Mouse (Mus musculus) granulocyte monocyte progenitor cell, adult 5-6 weeks (primary cell): ENCODE results near the gene Pcyt2. TPM values are rescaled to one million over a fixed set of nuclear protein-coding genes. Genes with fewer than 3 reads are reported as not detected.
A peak's percentile ranks its signal among the peaks of the same experiment; 100 is the strongest.

ENCODE experiments used
- ATAC-seq: replicated peaks from 2 replicates; pipeline ENCODE4 v1.8.0; 2016; ENCODE audit warnings: mild to moderate bottlenecking, moderate TSS enrichment, inconsistent platforms; ENCODE audit not compliant: poor library complexity, severe bottlenecking
- total RNA-seq, 2 experiments: library from RNA; stranded (forward) in 1 of 2; stranded (reverse) in 1 of 2; fragments of 200-712, 200-1000 nt in 1 of 2; fragments of >200 nt in 1 of 2; fragmentation: Nextera tagmentation in 1 of 2; gene quantifications; 2 replicates each; pipeline ENCODE4 v1.2.3; 2014 to 2017

Gene Pcyt2
- total RNA-seq, 2 experiments from 2014 or later, result 21.9 to 70.3 TPM

- ATAC-seq, result no peak
Measured at GRCm38 (mm10) chr11:120572417-120572751, 45.4 kb downstream of the Pcyt2 start.

DNA sequence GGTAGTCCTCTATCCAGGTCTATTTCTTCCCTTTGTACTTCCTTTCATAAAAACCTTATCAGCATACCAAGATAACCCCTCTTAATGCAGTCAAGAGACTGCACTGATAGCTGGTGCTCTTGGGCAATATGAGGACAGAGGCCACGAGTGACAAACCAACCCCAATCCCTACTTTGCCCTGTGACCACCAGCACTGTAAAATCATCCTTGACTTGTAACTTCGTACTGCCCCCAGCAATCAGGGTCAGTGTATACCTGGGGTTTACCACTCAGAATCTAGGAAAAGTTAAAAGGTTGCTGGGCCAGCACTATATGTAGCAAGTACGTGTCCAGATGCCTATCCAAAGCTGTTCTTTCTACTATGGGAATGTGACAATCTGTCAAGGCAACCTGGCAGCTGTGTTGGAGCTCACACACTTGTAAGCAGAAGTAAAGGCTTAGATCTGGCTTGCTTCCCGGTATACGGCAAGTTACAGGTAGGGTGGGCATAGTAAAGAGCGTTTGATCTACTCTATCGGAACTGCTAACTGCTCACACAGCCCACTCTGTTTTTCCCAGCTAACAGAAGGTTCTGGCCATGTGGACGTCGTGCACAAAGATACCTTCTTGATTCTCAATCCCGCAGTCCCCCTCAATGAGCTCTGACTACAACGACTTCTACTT, 45.9 kb downstream of the Pcyt2 start:
- no peak for ATAC-seq

GRCm38 (mm10) chr11:120571122-120571521, 46.6 kb downstream of the Pcyt2 start:
- ATAC-seq, result peak; percentile 36

- no peak for ATAC-seq
Measured at GRCm38 (mm10) chr11:120568324-120568723, 49.4 kb downstream of the Pcyt2 start.

GRCm38 (mm10) chr11:120565114-120565513, 52.6 kb downstream of the Pcyt2 start:
- no peak for ATAC-seq

DNA sequence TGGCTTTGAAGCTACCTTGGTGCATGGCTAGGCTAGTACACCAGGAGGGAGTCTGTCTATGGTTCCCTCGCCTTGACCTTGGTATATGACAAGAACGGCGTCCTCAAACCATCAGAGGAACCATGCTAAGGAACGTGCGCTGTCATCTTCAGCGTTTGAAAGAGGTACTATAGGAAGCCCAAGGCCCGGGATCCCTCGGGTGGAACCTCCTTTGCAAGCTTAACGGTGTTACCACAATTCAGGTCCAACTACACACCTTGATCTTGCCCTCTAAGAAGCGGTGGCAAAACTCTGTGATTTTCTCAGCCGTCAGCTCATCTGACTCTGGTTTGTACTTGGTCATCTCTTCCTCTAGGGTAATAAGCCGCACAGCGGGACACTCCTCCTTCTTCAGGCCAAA, 54.8 kb downstream of the Pcyt2 start:
- no peak for ATAC-seq

DNA sequence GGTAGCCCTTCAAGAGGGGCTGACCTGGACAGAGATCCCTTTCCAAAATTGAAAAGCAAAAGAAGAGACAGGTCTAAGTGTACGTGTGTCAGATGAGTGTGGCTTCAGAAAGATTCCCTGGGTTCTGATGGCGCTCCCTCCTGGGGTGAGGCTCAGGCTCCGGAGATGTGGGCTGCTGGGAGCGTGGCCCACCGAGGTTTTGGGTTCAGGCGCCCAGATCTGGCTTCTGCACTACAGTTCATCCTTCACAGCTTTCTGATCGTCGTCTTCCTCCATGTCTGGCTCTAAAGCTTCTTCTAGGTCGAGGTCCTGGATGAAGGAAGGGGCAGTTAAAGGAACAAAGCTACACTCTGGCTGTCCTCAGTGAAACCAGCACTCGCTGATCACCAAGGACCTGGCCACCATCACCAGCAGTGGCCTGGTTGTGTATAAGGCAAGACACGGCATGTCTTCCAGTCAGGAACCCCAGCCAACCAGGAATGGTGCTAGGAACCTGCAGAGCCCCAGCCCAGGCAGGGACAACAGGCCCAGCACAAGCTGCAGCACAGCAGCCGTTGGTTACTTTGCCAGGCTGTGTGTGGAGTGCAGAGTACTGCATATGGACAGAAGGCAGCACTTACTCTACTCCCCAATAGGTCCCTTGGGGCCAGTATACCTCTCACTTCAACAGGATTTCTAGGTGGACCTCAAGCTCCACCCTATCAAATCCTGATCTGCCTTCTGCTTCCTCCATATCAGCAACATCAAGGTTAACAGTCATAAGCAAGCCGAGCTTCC, 56.6 kb downstream of the Pcyt2 start:
- ATAC-seq, result no peak

Other genes with a start within 250 kb of the Pcyt2 start
Only the 30 nearest of the 33 such genes appear.
- not detected in 2 replicates for gene Tspan10, start 175.3 kb downstream of the Pcyt2 start, total RNA-seq (2014; fragmentation: Nextera tagmentation)
- not detected in 2 replicates for gene Tspan10, start 175.3 kb downstream of the Pcyt2 start, total RNA-seq (2017)
- gene Pde6g, start 164.4 kb downstream of the Pcyt2 start, total RNA-seq (2014; fragmentation: Nextera tagmentation), result not detected in 2 replicates
- not detected in 2 replicates for gene Pde6g, start 164.4 kb downstream of the Pcyt2 start, total RNA-seq (2017)
- gene Oxld1, start 159.9 kb downstream of the Pcyt2 start, total RNA-seq (2014; fragmentation: Nextera tagmentation), result 7.9 and 8.6 TPM in 2 replicates
- 12.8 and 19.5 TPM in 2 replicates for gene Oxld1, start 159.9 kb downstream of the Pcyt2 start, total RNA-seq (2017)
- gene Ccdc137, start 159.8 kb downstream of the Pcyt2 start, total RNA-seq (2014; fragmentation: Nextera tagmentation), result 35.6 and 43.0 TPM in 2 replicates
- 39.4 and 57.7 TPM in 2 replicates for gene Ccdc137, start 159.8 kb downstream of the Pcyt2 start, total RNA-seq (2017)
- 11.7 and 15.1 TPM in 2 replicates for gene Arl16, start 150.3 kb downstream of the Pcyt2 start, total RNA-seq (2014; fragmentation: Nextera tagmentation)
- 19.2 and 22.4 TPM in 2 replicates for gene Arl16, start 150.3 kb downstream of the Pcyt2 start, total RNA-seq (2017)
- 113 and 121 TPM in 2 replicates for gene Mrpl12, start 133.3 kb downstream of the Pcyt2 start, total RNA-seq (2014; fragmentation: Nextera tagmentation)
- gene Mrpl12, start 133.3 kb downstream of the Pcyt2 start, total RNA-seq (2017), result 131 and 159 TPM in 2 replicates
- 20.6 and 21.3 TPM in 2 replicates for gene Slc25a10, start 126.1 kb downstream of the Pcyt2 start, total RNA-seq (2014; fragmentation: Nextera tagmentation)
- gene Slc25a10, start 126.1 kb downstream of the Pcyt2 start, total RNA-seq (2017), result 20.5 and 26.2 TPM in 2 replicates
- not detected in 2 replicates for gene Gcgr, start 87.2 kb downstream of the Pcyt2 start, total RNA-seq (2014; fragmentation: Nextera tagmentation)
- not detected in 2 replicates for gene Gcgr, start 87.2 kb downstream of the Pcyt2 start, total RNA-seq (2017)
- 64.7 and 75.8 TPM in 2 replicates for gene Mcrip1, start 68.2 kb downstream of the Pcyt2 start, total RNA-seq (2014; fragmentation: Nextera tagmentation)
- 23.1 and 23.4 TPM in 2 replicates for gene Mcrip1, start 68.2 kb downstream of the Pcyt2 start, total RNA-seq (2017)
- gene Ppp1r27, start 66.8 kb downstream of the Pcyt2 start, total RNA-seq (2014; fragmentation: Nextera tagmentation), result not detected in 2 replicates
- not detected in 2 replicates for gene Ppp1r27, start 66.8 kb downstream of the Pcyt2 start, total RNA-seq (2017)
- gene P4hb, start 44.7 kb downstream of the Pcyt2 start, total RNA-seq (2014; fragmentation: Nextera tagmentation), result 864 and 921 TPM in 2 replicates
- gene P4hb, start 44.7 kb downstream of the Pcyt2 start, total RNA-seq (2017), result 1,372 and 1,702 TPM in 2 replicates
- 514 and 552 TPM in 2 replicates for gene Arhgdia, start 36.3 kb downstream of the Pcyt2 start, total RNA-seq (2014; fragmentation: Nextera tagmentation)
- 163 and 168 TPM in 2 replicates for gene Arhgdia, start 36.3 kb downstream of the Pcyt2 start, total RNA-seq (2017)
- gene Alyref, start 19.6 kb downstream of the Pcyt2 start, total RNA-seq (2014; fragmentation: Nextera tagmentation), result 161 and 171 TPM in 2 replicates
- gene Alyref, start 19.6 kb downstream of the Pcyt2 start, total RNA-seq (2017), result 315 and 430 TPM in 2 replicates
- 80.9 and 96.2 TPM in 2 replicates for gene Anapc11, start 19.5 kb downstream of the Pcyt2 start, total RNA-seq (2014; fragmentation: Nextera tagmentation)
- gene Anapc11, start 19.5 kb downstream of the Pcyt2 start, total RNA-seq (2017), result 26.9 and 27.0 TPM in 2 replicates
- gene Npb, start 9.5 kb downstream of the Pcyt2 start, total RNA-seq (2014; fragmentation: Nextera tagmentation), result not detected in 2 replicates
- gene Npb, start 9.5 kb downstream of the Pcyt2 start, total RNA-seq (2017), result not detected in 2 replicates
- gene Sirt7, start 7.3 kb upstream of the Pcyt2 start, total RNA-seq (2014; fragmentation: Nextera tagmentation), result 66.1 and 81.1 TPM in 2 replicates
- gene Sirt7, start 7.3 kb upstream of the Pcyt2 start, total RNA-seq (2017), result 57.4 and 75.0 TPM in 2 replicates
- gene Mafg, start 15.7 kb upstream of the Pcyt2 start, total RNA-seq (2014; fragmentation: Nextera tagmentation), result 28.7 and 37.0 TPM in 2 replicates
- 30.2 and 36.6 TPM in 2 replicates for gene Mafg, start 15.7 kb upstream of the Pcyt2 start, total RNA-seq (2017)
- gene Pycr1, start 25.8 kb upstream of the Pcyt2 start, total RNA-seq (2014; fragmentation: Nextera tagmentation), result 14.6 and 15.9 TPM in 2 replicates
- gene Pycr1, start 25.8 kb upstream of the Pcyt2 start, total RNA-seq (2017), result 4.6 and 8.9 TPM in 2 replicates
- not detected in 2 replicates for gene Myadml2, start 30.2 kb upstream of the Pcyt2 start, total RNA-seq (2014; fragmentation: Nextera tagmentation)
- gene Myadml2, start 30.2 kb upstream of the Pcyt2 start, total RNA-seq (2017), result 0.69 and 1.9 TPM in 2 replicates
- not detected in 2 replicates for gene Notum, start 43.2 kb upstream of the Pcyt2 start, total RNA-seq (2014; fragmentation: Nextera tagmentation)
- gene Notum, start 43.2 kb upstream of the Pcyt2 start, total RNA-seq (2017), result not detected in 2 replicates
- 44.6 and 84.7 TPM in 2 replicates for gene Aspscr1, start 55.0 kb upstream of the Pcyt2 start, total RNA-seq (2014; fragmentation: Nextera tagmentation)
- gene Aspscr1, start 55.0 kb upstream of the Pcyt2 start, total RNA-seq (2017), result 29.0 and 33.5 TPM in 2 replicates
- 99.2 and 129 TPM in 2 replicates for gene Cenpx, start 95.8 kb upstream of the Pcyt2 start, total RNA-seq (2014; fragmentation: Nextera tagmentation)
- 110 and 151 TPM in 2 replicates for gene Cenpx, start 95.8 kb upstream of the Pcyt2 start, total RNA-seq (2017)
- 16.7 and 35.0 TPM in 2 replicates for gene Lrrc45, start 96.0 kb upstream of the Pcyt2 start, total RNA-seq (2014; fragmentation: Nextera tagmentation)
- gene Lrrc45, start 96.0 kb upstream of the Pcyt2 start, total RNA-seq (2017), result 30.6 and 46.2 TPM in 2 replicates
- 2.1 and 5.1 TPM in 2 replicates for gene Rac3, start 103.5 kb upstream of the Pcyt2 start, total RNA-seq (2014; fragmentation: Nextera tagmentation)
- 1.1 TPM in 2 replicates for gene Rac3, start 103.5 kb upstream of the Pcyt2 start, total RNA-seq (2017)
- 15.9 and 24.1 TPM in 2 replicates for gene Dcxr, start 109.3 kb upstream of the Pcyt2 start, total RNA-seq (2014; fragmentation: Nextera tagmentation)
- 14.5 and 18.6 TPM in 2 replicates for gene Dcxr, start 109.3 kb upstream of the Pcyt2 start, total RNA-seq (2017)
- gene Cbr2, start 114.2 kb upstream of the Pcyt2 start, total RNA-seq (2014; fragmentation: Nextera tagmentation), result not detected in 2 replicates
- gene Cbr2, start 114.2 kb upstream of the Pcyt2 start, total RNA-seq (2017), result not detected in 2 replicates
- gene Hmga1b, start 144.9 kb upstream of the Pcyt2 start, total RNA-seq (2014; fragmentation: Nextera tagmentation), result 12.8 and 179 TPM in 2 replicates
- gene Hmga1b, start 144.9 kb upstream of the Pcyt2 start, total RNA-seq (2017), result 16.3 and 157 TPM in 2 replicates
- gene Rfng, start 166.3 kb upstream of the Pcyt2 start, total RNA-seq (2014; fragmentation: Nextera tagmentation), result 23.8 TPM in 2 replicates
- 3.1 and 4.7 TPM in 2 replicates for gene Rfng, start 166.3 kb upstream of the Pcyt2 start, total RNA-seq (2017)
- 82.5 and 83.6 TPM in 2 replicates for gene Gps1, start 166.3 kb upstream of the Pcyt2 start, total RNA-seq (2014; fragmentation: Nextera tagmentation)
- gene Gps1, start 166.3 kb upstream of the Pcyt2 start, total RNA-seq (2017), result 91.8 and 116 TPM in 2 replicates
- gene Dus1l, start 178.5 kb upstream of the Pcyt2 start, total RNA-seq (2014; fragmentation: Nextera tagmentation), result 48.2 and 60.7 TPM in 2 replicates
- 63.0 and 74.8 TPM in 2 replicates for gene Dus1l, start 178.5 kb upstream of the Pcyt2 start, total RNA-seq (2017)